Mouse (Mus musculus): ENCODE results near the gene Ttc23l. TPM values are rescaled to one million over a fixed set of nuclear protein-coding genes. Genes with fewer than 3 reads are reported as not detected.
A peak's percentile ranks its signal among the peaks of the same experiment; 100 is the strongest.

Ttc23l gene
- not detected in 2 replicates for polyA plus RNA-seq (2015; fragmentation: Nextera tagmentation; extraction: Ambion mirVana)

DNA sequence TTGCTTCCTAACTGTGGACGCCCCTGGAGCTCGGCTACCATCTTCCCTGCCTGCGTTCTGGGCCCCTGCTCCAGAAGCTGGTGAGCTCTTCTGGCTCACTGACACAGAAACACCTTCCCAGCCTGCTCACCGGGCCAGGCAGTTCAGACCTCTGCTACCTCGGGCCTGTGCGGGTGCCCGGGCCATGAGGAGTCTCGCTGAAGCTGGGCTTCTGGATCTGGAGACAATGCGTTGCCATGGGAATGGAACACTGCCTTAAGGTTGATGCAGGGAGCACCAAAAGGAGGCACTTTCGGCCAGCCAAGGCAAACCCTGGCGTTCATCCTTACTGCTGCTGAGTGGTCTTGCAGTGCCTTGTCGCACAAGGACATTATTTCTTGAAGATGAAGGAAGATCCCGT is at the start of gene Ttc23l:
Gene Ttc23l (minus strand): TSS at position 204 of the 400 bp plus-strand sequence.
- no peak for ATAC-seq (ENCODE audit: insufficient read depth, low FRiP score)
- no peaks in the 10 kb centered on the region for H3K4me1 ChIP-seq (ENCODE audit: control insufficient read depth, insufficient read depth, low read length)
- H3K36me3 ChIP-seq (ENCODE audit: control insufficient read depth, insufficient read depth, low read length): no peaks in the 10 kb centered on the region
- H3K4me3 ChIP-seq (replicated peaks; ENCODE audit: low read length): no peak within 1 kb of the TSS
- no peak within 1 kb of the TSS for H3K4me2 ChIP-seq (ENCODE audit: low read depth, low read length)
- no peaks in the 10 kb centered on the region for H3K9me3 ChIP-seq (replicated peaks; ENCODE audit: control insufficient read depth, low read length)
- no peak within 1 kb of the TSS for H3K9ac ChIP-seq (ENCODE audit: low read length)
- 86% methylated on average over 13 of the region's 13 CpGs for WGBS
- no peaks in the 10 kb centered on the region for H3K27me3 ChIP-seq (ENCODE audit: control insufficient read depth, insufficient read depth, low read length)
- no peak within 1 kb of the TSS for H3K27ac ChIP-seq (ENCODE audit: low read length)

GRCm38 (mm10) chr15:10599413-10599812 is 40.9 kb upstream of the Ttc23l start:
- Histone ChIP-seq H3K9me3 (replicated peaks; ENCODE audit: control insufficient read depth, low read length) (peaks cover 4% of the 10 kb centered on the region; the same call in 1 of the 2 replicates), H3K36me3 (ENCODE audit: control insufficient read depth, insufficient read depth, low read length) (peaks cover 3% of the 10 kb centered on the region; the same call in 1 of the 2 replicates), H3K4me3 (replicated peaks; ENCODE audit: low read length) (no peak overlapping the region), H3K27me3 (ENCODE audit: control insufficient read depth, insufficient read depth, low read length) (no peaks in the 10 kb centered on the region), H3K27ac (ENCODE audit: low read length) (no peak overlapping the region), H3K4me2 (ENCODE audit: low read depth, low read length) (no peak overlapping the region), H3K4me1 (ENCODE audit: control insufficient read depth, insufficient read depth, low read length) (peaks cover 10% of the 10 kb centered on the region; the same call in 1 of the 2 replicates), H3K9ac (ENCODE audit: low read length) (no peak overlapping the region)
- ATAC-seq (ENCODE audit: insufficient read depth, low FRiP score): no peak
- 63% methylated on average over 7 of the region's 7 CpGs for WGBS

- no peak overlapping the region for H3K27ac ChIP-seq (ENCODE audit: low read length)
- no peak overlapping the region for H3K9ac ChIP-seq (ENCODE audit: low read length)
- WGBS: 49% methylated on average over 16 of the region's 16 CpGs
Observed at GRCm38 (mm10) chr15:10598259-10599225, 40.1 kb upstream of the Ttc23l start.

DNA sequence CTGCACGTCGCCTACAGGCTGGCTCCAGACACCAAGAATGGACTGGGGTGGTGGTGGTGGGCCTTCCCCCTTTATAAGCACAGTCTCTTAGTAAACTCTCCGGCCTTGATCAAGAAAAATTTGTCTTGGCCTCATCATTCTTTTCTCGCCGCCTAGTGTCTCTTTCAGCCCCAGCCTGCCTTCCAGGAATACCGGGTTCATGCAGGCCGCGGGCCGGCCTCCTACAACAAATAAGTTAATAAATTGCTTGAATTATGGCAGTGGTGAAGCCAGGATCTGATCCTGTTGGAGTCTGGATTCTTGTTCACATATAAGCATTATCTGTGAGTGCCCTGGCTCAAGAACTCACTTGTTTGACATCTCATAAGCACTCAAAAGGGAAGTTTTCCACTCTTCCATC is 38.4 kb upstream of the Ttc23l start:
- no peak for ATAC-seq (ENCODE audit: insufficient read depth, low FRiP score)
- Histone ChIP-seq H3K9ac (ENCODE audit: low read length) (no peak overlapping the region), H3K4me2 (ENCODE audit: low read depth, low read length) (no peak overlapping the region), H3K27me3 (ENCODE audit: control insufficient read depth, insufficient read depth, low read length) (no peaks in the 10 kb centered on the region), H3K4me1 (ENCODE audit: control insufficient read depth, insufficient read depth, low read length) (peaks cover 10% of the 10 kb centered on the region; the same call in 1 of the 2 replicates), H3K4me3 (replicated peaks; ENCODE audit: low read length) (no peak overlapping the region), H3K9me3 (replicated peaks; ENCODE audit: control insufficient read depth, low read length) (no peaks in the 10 kb centered on the region), H3K27ac (ENCODE audit: low read length) (no peak overlapping the region), H3K36me3 (ENCODE audit: control insufficient read depth, insufficient read depth, low read length) (no peaks in the 10 kb centered on the region)
- WGBS: 82% methylated on average over 9 of the region's 9 CpGs

More at GRCm38 (mm10) chr15:10598259-10599225, 40.1 kb upstream of the Ttc23l start:
- Histone ChIP-seq H3K4me2 (ENCODE audit: low read depth, low read length) (no peak overlapping the region), H3K4me3 (replicated peaks; ENCODE audit: low read length) (no peak overlapping the region), H3K9me3 (replicated peaks; ENCODE audit: control insufficient read depth, low read length) (no peaks in the 10 kb centered on the region), H3K36me3 (ENCODE audit: control insufficient read depth, insufficient read depth, low read length) (no peaks in the 10 kb centered on the region), H3K27me3 (ENCODE audit: control insufficient read depth, insufficient read depth, low read length) (no peaks in the 10 kb centered on the region), H3K4me1 (ENCODE audit: control insufficient read depth, insufficient read depth, low read length) (peaks cover 10% of the 10 kb centered on the region; the same call in 1 of the 2 replicates)
- ATAC-seq (ENCODE audit: insufficient read depth, low FRiP score): peak; percentile 76

DNA sequence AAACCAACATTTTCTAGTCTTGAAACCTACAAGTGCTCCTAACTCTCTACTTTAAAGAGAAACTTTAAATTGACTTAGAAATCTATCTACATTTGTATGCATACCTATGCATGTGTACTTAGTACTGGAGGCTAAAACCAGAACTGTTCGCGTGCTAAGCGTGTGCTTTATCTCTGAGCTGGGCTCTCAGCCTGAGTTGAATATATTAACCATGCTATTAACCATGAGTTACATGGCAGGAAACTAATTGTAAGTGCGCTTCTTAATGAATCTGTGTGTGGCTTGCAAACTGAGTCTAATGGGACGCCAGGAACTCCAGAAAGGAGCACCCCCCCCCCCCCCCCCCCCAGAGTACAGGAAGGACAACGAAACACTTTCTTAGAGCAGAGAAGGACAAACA is 36.9 kb upstream of the Ttc23l start:
- H3K27ac ChIP-seq (ENCODE audit: low read length): no peak overlapping the region
- no peaks in the 10 kb centered on the region for H3K27me3 ChIP-seq (ENCODE audit: control insufficient read depth, insufficient read depth, low read length)
- no peaks in the 10 kb centered on the region for H3K36me3 ChIP-seq (ENCODE audit: control insufficient read depth, insufficient read depth, low read length)
- H3K4me1 ChIP-seq (ENCODE audit: control insufficient read depth, insufficient read depth, low read length): peaks cover 10% of the 10 kb centered on the region; the same call in 1 of the 2 replicates
- WGBS: 87% methylated on average over 6 of the region's 6 CpGs
- H3K4me2 ChIP-seq (ENCODE audit: low read depth, low read length): no peak overlapping the region
- no peak overlapping the region for H3K4me3 ChIP-seq (replicated peaks; ENCODE audit: low read length)
- no peaks in the 10 kb centered on the region for H3K9me3 ChIP-seq (replicated peaks; ENCODE audit: control insufficient read depth, low read length)
- no peak for ATAC-seq (ENCODE audit: insufficient read depth, low FRiP score)
- no peak overlapping the region for H3K9ac ChIP-seq (ENCODE audit: low read length)

GRCm38 (mm10) chr15:10594910-10595309 is 36.4 kb upstream of the Ttc23l start:
- 81% methylated on average over 10 of the region's 10 CpGs for WGBS
- no peak for ATAC-seq (ENCODE audit: insufficient read depth, low FRiP score)

DNA sequence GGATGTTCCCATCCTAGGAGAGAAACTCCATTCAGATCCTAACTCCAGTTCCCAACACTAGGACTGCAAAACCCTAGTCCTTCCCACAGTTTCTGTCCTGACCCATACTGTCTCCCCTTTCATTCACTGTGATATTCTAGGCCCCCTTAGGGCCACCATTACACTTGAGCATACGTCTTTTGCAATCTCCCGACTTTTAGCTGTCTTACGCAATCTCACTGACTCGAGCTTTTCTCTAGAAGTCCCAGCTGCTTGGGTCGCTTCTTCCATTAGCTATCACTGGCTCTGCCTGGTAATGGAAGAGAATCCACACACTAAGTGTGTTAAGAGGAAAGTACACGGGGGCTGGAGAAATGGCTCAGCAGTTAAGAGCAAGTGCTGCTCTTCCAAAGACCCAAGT is 34.6 kb upstream of the Ttc23l start:
- 77% methylated on average over 6 of the region's 6 CpGs for WGBS
- no peak overlapping the region for H3K9ac ChIP-seq (ENCODE audit: low read length)
- H3K4me3 ChIP-seq (replicated peaks; ENCODE audit: low read length): no peak overlapping the region
- H3K27ac ChIP-seq (ENCODE audit: low read length): no peak overlapping the region
- 0 out of 2 replicates have a peak, but pooled peaks cover 3% of the 10 kb centered on the region for H3K36me3 ChIP-seq (ENCODE audit: control insufficient read depth, insufficient read depth, low read length)
- H3K9me3 ChIP-seq (replicated peaks; ENCODE audit: control insufficient read depth, low read length): no peaks in the 10 kb centered on the region
- no peaks in the 10 kb centered on the region for H3K4me1 ChIP-seq (ENCODE audit: control insufficient read depth, insufficient read depth, low read length)
- H3K4me2 ChIP-seq (ENCODE audit: low read depth, low read length): no peak overlapping the region
- no peak for ATAC-seq (ENCODE audit: insufficient read depth, low FRiP score)
- H3K27me3 ChIP-seq (ENCODE audit: control insufficient read depth, insufficient read depth, low read length): no peaks in the 10 kb centered on the region

More at GRCm38 (mm10) chr15:10594910-10595309, 36.4 kb upstream of the Ttc23l start:
- no peak overlapping the region for H3K4me3 ChIP-seq (replicated peaks; ENCODE audit: low read length)
- no peak overlapping the region for H3K27ac ChIP-seq (ENCODE audit: low read length)
- H3K4me1 ChIP-seq (ENCODE audit: control insufficient read depth, insufficient read depth, low read length): peaks cover 10% of the 10 kb centered on the region; the same call in 1 of the 2 replicates
- no peak overlapping the region for H3K4me2 ChIP-seq (ENCODE audit: low read depth, low read length)
- no peaks in the 10 kb centered on the region for H3K36me3 ChIP-seq (ENCODE audit: control insufficient read depth, insufficient read depth, low read length)
- no peak overlapping the region for H3K9ac ChIP-seq (ENCODE audit: low read length)
- H3K27me3 ChIP-seq (ENCODE audit: control insufficient read depth, insufficient read depth, low read length): no peaks in the 10 kb centered on the region
- no peaks in the 10 kb centered on the region for H3K9me3 ChIP-seq (replicated peaks; ENCODE audit: control insufficient read depth, low read length)

- Histone ChIP-seq H3K4me2 (ENCODE audit: low read depth, low read length) (no peak overlapping the region), H3K36me3 (ENCODE audit: control insufficient read depth, insufficient read depth, low read length) (0 out of 2 replicates have a peak, but pooled peaks cover 7% of the 10 kb centered on the region), H3K4me3 (replicated peaks; ENCODE audit: low read length) (no peak overlapping the region), H3K27me3 (ENCODE audit: control insufficient read depth, insufficient read depth, low read length) (no peaks in the 10 kb centered on the region), H3K4me1 (ENCODE audit: control insufficient read depth, insufficient read depth, low read length) (no peaks in the 10 kb centered on the region), H3K9me3 (replicated peaks; ENCODE audit: control insufficient read depth, low read length) (no peaks in the 10 kb centered on the region), H3K27ac (ENCODE audit: low read length) (no peak overlapping the region), H3K9ac (ENCODE audit: low read length) (no peak overlapping the region)
- 84% methylated on average over 2 of the region's 2 CpGs for WGBS
- ATAC-seq (ENCODE audit: insufficient read depth, low FRiP score): no peak
Observed at GRCm38 (mm10) chr15:10586565-10586964, 28.1 kb upstream of the Ttc23l start.
